Mouse (Mus musculus) layer of hippocampus, adult 6 months (tissue): Measurements from ENCODE around the gene Il21. TPM values are rescaled to one million over a fixed set of nuclear protein-coding genes. Genes with fewer than 3 reads are reported as not detected.

Experiments
- long read RNA-seq, 2 experiments: library from polyadenylated mRNA; unstranded; transcript quantifications; one replicate each; pipeline ENCODE4 v2.0.0; 2019 to 2020
- microRNA-seq: library from miRNA; unstranded; fragments of <30 nt; microRNA quantifications from one replicate; pipeline ENCODE4 v1.2.0, GENCODE M21; 2020
- polyA plus RNA-seq: library from polyadenylated mRNA; unstranded; fragments of <200 nt; fragmentation: Nextera tagmentation; gene quantifications from 2 replicates; pipeline ENCODE4 v1.2.3, GENCODE M21; 2021

Il21 gene
- not detected in 2 replicates for polyA plus RNA-seq
- long read RNA-seq, experiment 1, result 0 reads
- long read RNA-seq, experiment 2, result 0 reads

DNA sequence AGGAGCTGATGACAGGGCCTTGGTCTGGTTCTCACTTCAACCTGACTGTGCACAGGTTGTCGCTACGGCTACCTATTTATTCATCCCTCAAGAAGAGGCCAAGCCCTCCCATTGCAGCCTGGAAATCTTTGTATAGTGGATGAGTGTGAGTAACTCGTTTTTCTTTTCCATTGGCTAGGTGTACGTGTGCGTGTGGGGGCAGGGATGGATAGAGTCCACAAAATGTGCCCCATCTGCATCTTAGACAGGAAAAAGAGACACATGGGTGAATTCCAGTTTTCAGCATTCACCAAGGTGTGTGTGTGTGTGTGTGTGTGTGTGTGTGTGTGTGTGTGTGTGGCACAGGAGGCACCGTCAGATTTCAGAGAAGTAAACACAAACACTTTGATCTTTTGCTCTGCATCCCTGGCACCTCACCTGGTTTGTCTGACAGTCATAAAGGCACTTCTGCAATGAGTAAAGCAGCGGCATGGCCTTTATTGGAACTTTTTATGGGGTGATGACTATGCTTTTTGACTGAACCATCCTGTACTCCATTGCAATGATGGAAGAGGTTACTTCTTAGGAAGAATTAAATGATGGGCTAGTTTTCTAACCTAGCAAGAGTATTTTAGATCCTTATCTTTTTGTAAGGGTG lies at the start of gene Il21:
Il21 (minus strand) TSS at position 51 of the 637 bp plus-strand sequence.

Small RNA genes lying within 50 kb of the gene (microRNA-seq; reads per million reads assigned to microRNA genes)
- gene Gm24169, result not detected

Other genes starting within 250 kb of the Il21 start
- not detected in 2 replicates for gene Adad1, start 169.1 kb downstream of the Il21 start, polyA plus RNA-seq
- gene Il2, start 106.7 kb downstream of the Il21 start, polyA plus RNA-seq, result 0.79 and 0.85 TPM in 2 replicates
- gene Bbs12, start 79.9 kb upstream of the Il21 start, polyA plus RNA-seq, result 2.7 and 3.3 TPM in 2 replicates
- gene Cetn4, start 80.1 kb upstream of the Il21 start, polyA plus RNA-seq, result 12.2 and 15.7 TPM in 2 replicates
- gene Fgf2, start 115.7 kb upstream of the Il21 start, polyA plus RNA-seq, result 0.72 and 1.1 TPM in 2 replicates
- 9.9 and 10.0 TPM in 2 replicates for gene Spata5, start 187.3 kb upstream of the Il21 start, polyA plus RNA-seq
- 8.0 and 8.9 TPM in 2 replicates for gene Nudt6, start 187.6 kb upstream of the Il21 start, polyA plus RNA-seq